In the genomic region with DNA sequence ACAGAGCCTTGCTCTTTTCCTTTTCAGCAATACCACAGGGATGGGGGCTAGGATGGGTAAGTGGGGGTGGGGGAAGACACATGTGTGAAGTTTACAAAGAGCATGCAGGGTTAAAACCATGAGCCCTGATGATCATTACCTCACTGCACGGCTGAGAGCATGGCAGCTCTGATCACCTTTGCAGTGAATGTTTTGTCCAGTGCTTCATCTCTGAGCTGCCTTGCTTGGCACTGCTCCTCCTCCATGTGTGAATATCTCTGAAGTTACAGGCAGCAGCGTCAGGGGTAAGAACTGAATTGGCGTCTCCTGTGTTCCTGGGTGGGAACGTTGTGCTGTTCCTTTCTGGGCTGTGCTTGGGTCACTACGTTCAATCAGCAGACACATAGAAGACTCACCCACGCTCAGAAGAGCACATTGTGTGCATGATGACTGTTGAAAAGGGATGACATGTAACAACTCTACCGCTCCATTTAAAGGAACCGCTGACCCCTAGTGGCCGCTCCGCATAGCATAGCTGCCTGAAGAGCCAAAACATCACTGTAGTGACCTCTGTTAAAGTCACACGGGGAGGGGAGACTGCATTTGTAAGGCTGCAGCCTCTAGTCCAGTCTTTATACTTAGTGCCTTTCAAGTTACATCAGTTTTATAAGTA, we compare ENCODE assay signal across 9 mouse cellular contexts.
DNase-seq lines count a peak whose midpoint lies in the region; ATAC-seq and TF ChIP-seq lines count a peak whose summit lies in the region.
"Had no signal": no experiment of that assay in that cellular context is flagged by ENCODE, and none has a peak within 500 bp of the region (broad histone marks: within the 10 kb centered on the region; RNA-seq: fewer than 3 reads in every experiment).

No protein-coding gene starts in this region.

- H3K9ac ChIP-seq in ES-E14 (ENCODE audit: insufficient read depth, low read depth, low read length, poor library complexity, severe bottlenecking): no peak overlapping the region
- no peak overlapping the region for H3K9ac ChIP-seq in lung, embryonic 16.5 days (ENCODE audit: low read length)

- H3K4me1 ChIP-seq in ES-E14 (ENCODE audit: control insufficient read depth in 2 of 2, insufficient read depth in 2 of 2, low read length in 2 of 2, poor library complexity in 1 of 2): no peaks in the 10 kb centered on the region; a peak in 1 of 4 replicates
- H3K4me1 ChIP-seq in lung, embryonic 16.5 days (replicated peaks; ENCODE audit: control insufficient read depth, insufficient read depth, low read length): peaks cover 7% of the 10 kb centered on the region

- H3K27ac ChIP-seq in ES-E14 (ENCODE audit: insufficient read depth, low read depth, low read length, poor library complexity, severe bottlenecking): no peak overlapping the region
- H3K27ac ChIP-seq in lung, embryonic 16.5 days (ENCODE audit: low read length): no peak overlapping the region
- H3K27ac ChIP-seq: macrophage had no signal

- in situ Hi-C loops in ES-E14 (cut with MboI; ENCODE audit: low sequenced_read_pairs in 2 of 2, unreplicated experiment in 2 of 2): no loop called here

- H3K4me2 ChIP-seq in lung, embryonic 16.5 days (ENCODE audit: low read depth, low read length): 0 out of 2 replicates have a peak overlapping the region, but pooled peaks have one; percentile 15

- no peak overlapping the region for H3K4me3 ChIP-seq in ES-E14 (ENCODE audit: insufficient read depth in 1 of 2, low read depth in 1 of 2, low read length in 2 of 2, poor library complexity in 1 of 2, severe bottlenecking in 1 of 2)
- no peak overlapping the region for H3K4me3 ChIP-seq in lung, embryonic 16.5 days (ENCODE audit: low read length)

- DNase-seq in ES-E14 (ENCODE audit: low read depth, low spot score): peak; percentile 49
- DNase-seq in cerebellum, adult 11-12 months: peak; percentile 79
- peak; percentile 62 for DNase-seq in forelimb bud, embryonic 11.5 days (ENCODE audit: low read depth, low spot score)
- DNase-seq in layer of hippocampus, adult 8-10 months (ENCODE audit: low spot score in 2 of 2): peak; percentile 69 to 86
- peak; percentile 77 for DNase-seq in ovary, postnatal 14 days (ENCODE audit: low spot score)
- peak; percentile 58 to 79 for DNase-seq in thymus, postnatal 10 days (ENCODE audit: low spot score in 2 of 2)

- no peaks in the 10 kb centered on the region for H3K9me3 ChIP-seq in ES-E14 (ENCODE audit: control insufficient read depth, insufficient read depth, low read depth, low read length)
- no peaks in the 10 kb centered on the region for H3K9me3 ChIP-seq in lung, embryonic 16.5 days (ENCODE audit: control insufficient read depth, low read length)

- H3K36me3 ChIP-seq in ES-E14 (ENCODE audit: control insufficient read depth, insufficient read depth, low read length, poor library complexity, severe bottlenecking): no peaks in the 10 kb centered on the region; the same call in 1 of the 2 replicates
- no peaks in the 10 kb centered on the region for H3K36me3 ChIP-seq in lung, embryonic 16.5 days (ENCODE audit: control insufficient read depth, insufficient read depth, low read length)

- 11% methylated on average over 11 of the region's 11 CpGs for WGBS in lung, embryonic 16.5 days

- no peaks in the 10 kb centered on the region for H3K27me3 ChIP-seq in lung, embryonic 16.5 days (ENCODE audit: control insufficient read depth, insufficient read depth, low read depth, low read length)

- ATAC-seq in hematopoietic stem cell, adult 5-6 weeks (replicated peaks in 1 of 2; ENCODE audit: insufficient read depth in 1 of 2, low FRiP score in 2 of 2, low TSS enrichment in 1 of 2, low read depth in 1 of 2, poor library complexity in 2 of 2, severe bottlenecking in 2 of 2): peak; percentile 83 to 91
- ATAC-seq in lung, embryonic 16.5 days (ENCODE audit: low read depth): peak; percentile 85

TF ChIP-seq in ES-E14, 5 proteins besides CTCF, POLR2A, EP300 and RAD21:
- TF ChIP-seq ZNF384 (IDR thresholded peaks at IDR 0.05; ENCODE audit: low read depth, low read length) (no peak), HCFC1 (IDR thresholded peaks at IDR 0.05; ENCODE audit: borderline replicate concordance, insufficient read depth, low read length) (no peak), MAFK (IDR thresholded peaks at IDR 0.05; ENCODE audit: insufficient read depth, low read depth, low read length) (no peak), ZC3H11A (IDR thresholded peaks at IDR 0.05; ENCODE audit: borderline replicate concordance, low read depth, low read length) (peak; percentile 36; the same call in 1 of the 2 replicates), CHD2 (IDR thresholded peaks at IDR 0.05; ENCODE audit: low read depth, low read length) (no peak)
